Mouse (Mus musculus) frontal cortex, postnatal 10 days (tissue): ENCODE measurements around the gene Ufd1.
"Not testable (repeated sequence)": the region's sequence is repeated elsewhere in the genome, so short reads cannot be mapped to it uniquely, and the experiment has no call there.

Experiments used
- DNase-seq, 2 experiments: peaks; one replicate each; pipeline ENCODE4 v3.0.0; 2022; ENCODE audit warnings: low spot score in 2 of 2, mixed read lengths in 1 of 2

Ufd1 gene

GRCm38 (mm10) chr16:18811032-18811431 lies 547 bp upstream of the Ufd1 start:
- no peak for DNase-seq

GRCm38 (mm10) chr16:18812385-18812910 lies 869 bp downstream of the Ufd1 start:
- DNase-seq: peak in 1 of 2 experiments; percentile 72

- no peak for DNase-seq
These were observed 10.8 kb downstream of the Ufd1 start for GRCm38 (mm10) chr16:18822356-18822755.

- DNase-seq: no peak
These were observed 11.3 kb downstream of the Ufd1 start for GRCm38 (mm10) chr16:18822925-18823324.

GRCm38 (mm10) chr16:18828630-18829029 lies 17.1 kb downstream of the Ufd1 start:
- no peak for DNase-seq

- no peak for DNase-seq
These were observed 17.5 kb downstream of the Ufd1 start for GRCm38 (mm10) chr16:18829102-18829501.

- no peak for DNase-seq
These were observed 21.9 kb downstream of the Ufd1 start for GRCm38 (mm10) chr16:18833486-18833885.

GRCm38 (mm10) chr16:18836073-18836467 lies 24.5 kb downstream of the Ufd1 start:
- DNase-seq: no peak

- DNase-seq: peak; percentile 86 to 88
These were observed 25.1 kb downstream of the Ufd1 start, which contains the start of the genes 2510002D24Rik and Gm28539 for GRCm38 (mm10) chr16:18836468-18837208. Gene 2510002D24Rik, plus strand, starts transcription at chr16:18836578. Gene Gm28539, plus strand, starts transcription at chr16:18836584.

GRCm38 (mm10) chr16:18838346-18838745 lies 26.8 kb downstream of the Ufd1 start:
- DNase-seq: no peak

- no peak for DNase-seq
These were observed 34.8 kb downstream of the Ufd1 start for GRCm38 (mm10) chr16:18846301-18846820.

- DNase-seq: not testable (repeated sequence)
These were observed 38.1 kb downstream of the Ufd1 start for GRCm38 (mm10) chr16:18849521-18850190.

- DNase-seq: no peak
These were observed 47.0 kb downstream of the Ufd1 start for GRCm38 (mm10) chr16:18858551-18858950.

GRCm38 (mm10) chr16:18860186-18860585 lies 48.6 kb downstream of the Ufd1 start:
- DNase-seq: no peak

GRCm38 (mm10) chr16:18870495-18870894 lies 58.9 kb downstream of the Ufd1 start:
- not testable (repeated sequence) for DNase-seq

GRCm38 (mm10) chr16:18876091-18876441 lies 64.5 kb downstream of the Ufd1 start:
- no peak for DNase-seq

- DNase-seq: peak; percentile 90 to 93
These were observed 65.1 kb downstream of the Ufd1 start, which contains the start of the genes Mrpl40 and Hira for GRCm38 (mm10) chr16:18876442-18877308. Gene Mrpl40, minus strand, starts transcription at chr16:18876862. Gene Hira, plus strand, starts transcription at chr16:18877037.

- peak; percentile 57 to 66 for DNase-seq
These were observed 66.0 kb downstream of the Ufd1 start for GRCm38 (mm10) chr16:18877386-18878090.

- DNase-seq: peak in 1 of 2 experiments; percentile 24
These were observed 66.6 kb downstream of the Ufd1 start for GRCm38 (mm10) chr16:18878091-18878720.

GRCm38 (mm10) chr16:18884044-18884443 lies 72.5 kb downstream of the Ufd1 start:
- no peak for DNase-seq
